Mouse (Mus musculus): Measurements from ENCODE around the gene Ubtf. TPM values are rescaled to one million over a fixed set of nuclear protein-coding genes. Genes with fewer than 3 reads are reported as not detected.

Gene Ubtf
- polyA plus RNA-seq, 1 experiment from 2014 or later, result 73.0 TPM

GRCm38 (mm10) chr11:102315690-102316571, 3.6 kb downstream of the Ubtf start:
- peaks cover 17% of the 10 kb centered on the region for H3K4me1 ChIP-seq (replicated peaks; ENCODE audit: control insufficient read depth, insufficient read depth, low read length)
- H3K9me3 ChIP-seq (ENCODE audit: control insufficient read depth, low read length), result no peaks in the 10 kb centered on the region
- peak; percentile 0; the same call in 1 of the 2 replicates for ATAC-seq (ENCODE audit: low read depth)
- peak overlapping the region; percentile 96 for H3K4me2 ChIP-seq (ENCODE audit: low read depth, low read length)
- peaks cover 23% of the 10 kb centered on the region for H3K36me3 ChIP-seq (ENCODE audit: control insufficient read depth, insufficient read depth, low read length)
- 11% methylated on average over 14 of the region's 14 CpGs for WGBS
- peak overlapping the region; percentile 100 for H3K9ac ChIP-seq (ENCODE audit: low read length)
- peak overlapping the region; percentile 95 for H3K4me3 ChIP-seq (ENCODE audit: low read length)
- H3K27me3 ChIP-seq (ENCODE audit: control insufficient read depth, insufficient read depth, low read depth, low read length), result no peaks in the 10 kb centered on the region
- H3K27ac ChIP-seq (ENCODE audit: low read length), result peak overlapping the region; percentile 87

GRCm38 (mm10) chr11:102314321-102314720, 5.2 kb downstream of the Ubtf start:
- H3K4me3 ChIP-seq (ENCODE audit: low read length), result no peak overlapping the region
- H3K9ac ChIP-seq (ENCODE audit: low read length), result no peak overlapping the region
- H3K9me3 ChIP-seq (ENCODE audit: control insufficient read depth, low read length), result no peaks in the 10 kb centered on the region
- peaks cover 20% of the 10 kb centered on the region for H3K4me1 ChIP-seq (replicated peaks; ENCODE audit: control insufficient read depth, insufficient read depth, low read length)
- H3K4me2 ChIP-seq (ENCODE audit: low read depth, low read length), result no peak overlapping the region
- WGBS, result 84% methylated on average over 12 of the region's 12 CpGs
- no peak overlapping the region for H3K27ac ChIP-seq (ENCODE audit: low read length)
- peaks cover 28% of the 10 kb centered on the region for H3K36me3 ChIP-seq (ENCODE audit: control insufficient read depth, insufficient read depth, low read length)
- no peaks in the 10 kb centered on the region for H3K27me3 ChIP-seq (ENCODE audit: control insufficient read depth, insufficient read depth, low read depth, low read length)
- ATAC-seq (ENCODE audit: low read depth), result no peak

GRCm38 (mm10) chr11:102312586-102312985, 7.0 kb downstream of the Ubtf start:
- Histone ChIP-seq H3K27me3 (ENCODE audit: control insufficient read depth, insufficient read depth, low read depth, low read length) (no peaks in the 10 kb centered on the region), H3K4me1 (replicated peaks; ENCODE audit: control insufficient read depth, insufficient read depth, low read length) (peaks cover 26% of the 10 kb centered on the region), H3K9ac (ENCODE audit: low read length) (no peak overlapping the region), H3K27ac (ENCODE audit: low read length) (no peak overlapping the region), H3K4me2 (ENCODE audit: low read depth, low read length) (no peak overlapping the region), H3K4me3 (ENCODE audit: low read length) (no peak overlapping the region), H3K9me3 (ENCODE audit: control insufficient read depth, low read length) (no peaks in the 10 kb centered on the region), H3K36me3 (ENCODE audit: control insufficient read depth, insufficient read depth, low read length) (peaks cover 35% of the 10 kb centered on the region)
- 78% methylated on average over 6 of the region's 6 CpGs for WGBS
- ATAC-seq (ENCODE audit: low read depth), result no peak

GRCm38 (mm10) chr11:102311966-102312365, 7.6 kb downstream of the Ubtf start:
- 86% methylated on average over 4 of the region's 4 CpGs for WGBS
- Histone ChIP-seq H3K36me3 (ENCODE audit: control insufficient read depth, insufficient read depth, low read length) (peaks cover 40% of the 10 kb centered on the region), H3K4me3 (ENCODE audit: low read length) (no peak overlapping the region), H3K9ac (ENCODE audit: low read length) (no peak overlapping the region), H3K4me2 (ENCODE audit: low read depth, low read length) (no peak overlapping the region), H3K9me3 (ENCODE audit: control insufficient read depth, low read length) (no peaks in the 10 kb centered on the region), H3K4me1 (replicated peaks; ENCODE audit: control insufficient read depth, insufficient read depth, low read length) (peaks cover 26% of the 10 kb centered on the region), H3K27ac (ENCODE audit: low read length) (no peak overlapping the region), H3K27me3 (ENCODE audit: control insufficient read depth, insufficient read depth, low read depth, low read length) (no peaks in the 10 kb centered on the region)
- ATAC-seq (ENCODE audit: low read depth), result no peak

GRCm38 (mm10) chr11:102310768-102311695, 8.5 kb downstream of the Ubtf start:
- H3K4me1 ChIP-seq (replicated peaks; ENCODE audit: control insufficient read depth, insufficient read depth, low read length), result peaks cover 22% of the 10 kb centered on the region
- no peak for ATAC-seq (ENCODE audit: low read depth)
- H3K9ac ChIP-seq (ENCODE audit: low read length), result no peak overlapping the region
- no peak overlapping the region for H3K27ac ChIP-seq (ENCODE audit: low read length)
- 38% methylated on average over 37 of the region's 38 CpGs for WGBS
- H3K36me3 ChIP-seq (ENCODE audit: control insufficient read depth, insufficient read depth, low read length), result peaks cover 50% of the 10 kb centered on the region
- H3K4me3 ChIP-seq (ENCODE audit: low read length), result no peak overlapping the region
- no peaks in the 10 kb centered on the region for H3K9me3 ChIP-seq (ENCODE audit: control insufficient read depth, low read length)
- no peaks in the 10 kb centered on the region for H3K27me3 ChIP-seq (ENCODE audit: control insufficient read depth, insufficient read depth, low read depth, low read length)
- H3K4me2 ChIP-seq (ENCODE audit: low read depth, low read length), result no peak overlapping the region

GRCm38 (mm10) chr11:102309821-102310617, 9.5 kb downstream of the Ubtf start:
- H3K27me3 ChIP-seq (ENCODE audit: control insufficient read depth, insufficient read depth, low read depth, low read length), result no peaks in the 10 kb centered on the region
- H3K4me2 ChIP-seq (ENCODE audit: low read depth, low read length), result peak overlapping the region; percentile 68
- 81% methylated on average over 22 of the region's 22 CpGs for WGBS
- ATAC-seq (ENCODE audit: low read depth), result no peak
- H3K9ac ChIP-seq (ENCODE audit: low read length), result no peak overlapping the region; the same call in 1 of the 2 replicates
- H3K4me3 ChIP-seq (ENCODE audit: low read length), result peak overlapping the region; percentile 49
- peaks cover 15% of the 10 kb centered on the region for H3K4me1 ChIP-seq (replicated peaks; ENCODE audit: control insufficient read depth, insufficient read depth, low read length)
- no peak overlapping the region for H3K27ac ChIP-seq (ENCODE audit: low read length)
- H3K9me3 ChIP-seq (ENCODE audit: control insufficient read depth, low read length), result no peaks in the 10 kb centered on the region
- H3K36me3 ChIP-seq (ENCODE audit: control insufficient read depth, insufficient read depth, low read length), result peaks cover 50% of the 10 kb centered on the region

- no peaks in the 10 kb centered on the region for H3K27me3 ChIP-seq (ENCODE audit: control insufficient read depth, insufficient read depth, low read depth, low read length)
- H3K9ac ChIP-seq (ENCODE audit: low read length), result peak overlapping the region; percentile 58
- H3K9me3 ChIP-seq (ENCODE audit: control insufficient read depth, low read length), result no peaks in the 10 kb centered on the region
- H3K4me1 ChIP-seq (replicated peaks; ENCODE audit: control insufficient read depth, insufficient read depth, low read length), result peaks cover 15% of the 10 kb centered on the region
- peaks cover 44% of the 10 kb centered on the region for H3K36me3 ChIP-seq (ENCODE audit: control insufficient read depth, insufficient read depth, low read length)
- peak overlapping the region; percentile 49 for H3K4me3 ChIP-seq (ENCODE audit: low read length)
- H3K4me2 ChIP-seq (ENCODE audit: low read depth, low read length), result peak overlapping the region; percentile 68
- under 1% methylated on average over 27 of the region's 27 CpGs for WGBS
- ATAC-seq (ENCODE audit: low read depth), result peak; percentile 97
- H3K27ac ChIP-seq (ENCODE audit: low read length), result peak overlapping the region; percentile 44
These were observed 10.6 kb downstream of the Ubtf start for GRCm38 (mm10) chr11:102308979-102309378.

- Histone ChIP-seq H3K9ac (ENCODE audit: low read length) (no peak overlapping the region), H3K4me1 (replicated peaks; ENCODE audit: control insufficient read depth, insufficient read depth, low read length) (peaks cover 15% of the 10 kb centered on the region), H3K9me3 (ENCODE audit: control insufficient read depth, low read length) (no peaks in the 10 kb centered on the region), H3K27me3 (ENCODE audit: control insufficient read depth, insufficient read depth, low read depth, low read length) (no peaks in the 10 kb centered on the region), H3K4me3 (ENCODE audit: low read length) (no peak overlapping the region), H3K4me2 (ENCODE audit: low read depth, low read length) (no peak overlapping the region), H3K27ac (ENCODE audit: low read length) (no peak overlapping the region), H3K36me3 (ENCODE audit: control insufficient read depth, insufficient read depth, low read length) (peaks cover 35% of the 10 kb centered on the region)
- ATAC-seq (ENCODE audit: low read depth), result no peak
- 83% methylated on average over 9 of the region's 9 CpGs for WGBS
These were observed 11.4 kb downstream of the Ubtf start for GRCm38 (mm10) chr11:102308104-102308503.
